Mouse (Mus musculus) liver, postnatal 0 days (tissue): ENCODE results near the gene Znhit1.

Source experiments
- CTCF ChIP-seq: sonication (generic); IDR thresholded peaks from 2 replicates; pipeline ENCODE4 v1.5.1; 2016; ENCODE audit warnings: antibody characterized with exemption, low read depth
- EP300 ChIP-seq: IDR thresholded peaks from 2 replicates; pipeline ENCODE4 v1.6.1; 2016; ENCODE audit warnings: antibody characterized with exemption, low read depth, mild to moderate bottlenecking

GRCm38 (mm10) chr5:136987138-136987933 is 485 bp downstream of the Znhit1 start:
- TF ChIP-seq CTCF (no peak), EP300 (no peak)
